Mouse (Mus musculus) testis, adult 2 months (tissue): ENCODE measurements at regions not wholly inside any gene's neighbourhood (a gene's known extent, or its start where the extent isn't known, plus 50 kb on each side); places are given as distances from the start of the nearest gene placed in this dataset.

Source experiments
- CTCF ChIP-seq: fragments of 200-500 bp; IDR thresholded peaks from 2 replicates; pipeline ENCODE4 v1.5.1; 2012; ENCODE audit warnings: low read depth, mild to moderate bottlenecking, inconsistent platforms, low read length, moderate library complexity; ENCODE audit not compliant: control insufficient read depth, insufficient read depth, insufficient replicate concordance
- POLR2A ChIP-seq: fragments of 200-500 bp; IDR thresholded peaks from 2 replicates; pipeline ENCODE4 v1.6.1; 2012; ENCODE audit warnings: low read depth, mild to moderate bottlenecking, inconsistent platforms, low read length, moderate library complexity; ENCODE audit not compliant: control insufficient read depth

DNA sequence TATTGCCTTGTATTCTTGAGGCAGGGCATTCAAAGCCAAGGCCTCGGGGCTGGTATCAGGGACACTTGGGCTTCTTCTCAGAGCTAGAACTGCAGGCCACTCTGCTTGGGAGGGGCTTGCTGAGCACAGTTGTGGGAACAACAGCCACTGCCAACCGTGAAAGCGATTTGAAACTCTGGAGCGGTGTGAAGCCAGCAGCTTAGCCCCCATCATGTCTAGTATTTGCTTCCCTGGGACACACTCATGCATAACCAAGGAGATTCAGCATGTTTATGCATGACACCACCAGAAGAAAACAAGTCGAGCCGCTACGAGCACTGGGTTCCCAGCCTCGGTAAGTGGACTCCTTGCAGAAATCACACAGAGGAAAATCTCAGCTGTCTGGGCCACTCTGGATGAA is 339.9 kb downstream of the Mroh4 start:
- TF ChIP-seq POLR2A = no peak
- no peak for TF ChIP-seq CTCF
